Comparison of ENCODE assay signal across 19 mouse cellular contexts in the genomic region with DNA sequence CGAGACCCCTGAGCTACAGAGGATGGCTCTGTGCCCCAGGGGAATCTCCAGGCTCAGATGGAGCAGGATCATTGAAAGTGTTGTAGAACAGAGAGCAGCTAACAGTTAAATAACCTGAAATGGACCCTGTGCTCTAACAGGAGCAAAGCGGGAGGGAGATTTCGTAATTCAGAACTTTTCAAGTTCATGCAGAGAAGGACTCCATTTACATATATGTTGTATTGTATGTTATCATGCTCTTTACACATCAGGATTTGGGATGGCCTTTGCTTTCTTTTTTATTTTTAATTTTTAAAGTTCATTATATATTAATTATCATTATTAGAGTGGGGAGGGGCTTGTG. TPM values are rescaled to one million over a fixed set of nuclear protein-coding genes. Genes with fewer than 3 reads are reported as not detected.
DNase-seq lines count a peak whose midpoint lies in the region; ATAC-seq lines count a peak whose summit lies in the region.
"Had no signal": no experiment of that assay in that cellular context is flagged by ENCODE, and none has a peak within 500 bp of the region (broad histone marks: within the 10 kb centered on the region; RNA-seq: fewer than 3 reads in every experiment).

No protein-coding gene starts in this region.

- no peaks in the 10 kb centered on the region for H3K27me3 ChIP-seq in heart, embryonic 13.5 days (replicated peaks)
- no peaks in the 10 kb centered on the region for H3K27me3 ChIP-seq in liver, embryonic 12.5 days (replicated peaks)
- no peaks in the 10 kb centered on the region for H3K27me3 ChIP-seq in liver, embryonic 11.5 days (replicated peaks; ENCODE audit: control insufficient read depth, insufficient read depth, low read length)
- H3K27me3 ChIP-seq: embryonic facial prominence, embryonic 13.5 days; forebrain, embryonic 12.5 days; hindbrain, embryonic 15.5 days had no signal

- H3K4me1 ChIP-seq in heart, embryonic 13.5 days = peaks cover 21% of the 10 kb centered on the region
- H3K4me1 ChIP-seq in liver, embryonic 12.5 days = peaks cover 67% of the 10 kb centered on the region
- peaks cover 27% of the 10 kb centered on the region for H3K4me1 ChIP-seq in liver, embryonic 11.5 days (replicated peaks; ENCODE audit: control insufficient read depth, insufficient read depth, low read length)
- H3K4me1 ChIP-seq: embryonic facial prominence, embryonic 13.5 days; forebrain, embryonic 12.5 days; hindbrain, embryonic 15.5 days had no signal

- 0 out of 2 replicates have a peak, but pooled peaks cover 3% of the 10 kb centered on the region for H3K9me3 ChIP-seq in heart, embryonic 13.5 days
- no peaks in the 10 kb centered on the region for H3K9me3 ChIP-seq in liver, embryonic 12.5 days (replicated peaks)
- 0 out of 2 replicates have a peak, but pooled peaks cover 2% of the 10 kb centered on the region for H3K9me3 ChIP-seq in liver, embryonic 11.5 days (ENCODE audit: control insufficient read depth, low read length)
- H3K9me3 ChIP-seq: embryonic facial prominence, embryonic 13.5 days; forebrain, embryonic 12.5 days; hindbrain, embryonic 15.5 days had no signal

- H3K9ac ChIP-seq in heart, embryonic 13.5 days = no peak overlapping the region
- no peak overlapping the region for H3K9ac ChIP-seq in liver, embryonic 12.5 days
- H3K9ac ChIP-seq in liver, embryonic 11.5 days (ENCODE audit: low read depth, low read length) = no peak overlapping the region
- H3K9ac ChIP-seq: embryonic facial prominence, embryonic 13.5 days; forebrain, embryonic 12.5 days; hindbrain, embryonic 15.5 days had no signal

- peak overlapping the region; percentile 5; the same call in 1 of the 2 replicates for H3K4me2 ChIP-seq in heart, embryonic 13.5 days
- 0 out of 2 replicates have a peak overlapping the region, but pooled peaks have one; percentile 28 for H3K4me2 ChIP-seq in liver, embryonic 12.5 days
- no peak overlapping the region for H3K4me2 ChIP-seq in liver, embryonic 11.5 days
- H3K4me2 ChIP-seq: embryonic facial prominence, embryonic 13.5 days; forebrain, embryonic 12.5 days; hindbrain, embryonic 15.5 days had no signal

- no peak overlapping the region for H3K4me3 ChIP-seq in heart, embryonic 13.5 days
- H3K4me3 ChIP-seq in liver, embryonic 12.5 days = no peak overlapping the region
- H3K4me3 ChIP-seq in liver, embryonic 11.5 days (ENCODE audit: low read depth, low read length) = no peak overlapping the region
- H3K4me3 ChIP-seq: embryonic facial prominence, embryonic 13.5 days; forebrain, embryonic 12.5 days; gastrocnemius, adult 2 months; hindbrain, embryonic 15.5 days had no signal

- WGBS in heart, embryonic 13.5 days = 77% methylated on average over 3 of the region's 3 CpGs
- 63% methylated on average over 3 of the region's 3 CpGs for WGBS in liver, embryonic 12.5 days (ENCODE audit: insufficient replicate concordance)
- 81% methylated on average over 3 of the region's 3 CpGs for WGBS in liver, embryonic 11.5 days

- no peak for ATAC-seq in heart, embryonic 13.5 days (ENCODE audit: extremely low read depth, insufficient number of reproducible peaks, low FRiP score, low TSS enrichment)
- no peak for ATAC-seq in liver, embryonic 12.5 days
- ATAC-seq in liver, embryonic 11.5 days (replicated peaks; ENCODE audit: low FRiP score) = no peak
- peak; percentile 22; the same call in 1 of the 2 replicates for ATAC-seq in megakaryocyte, adult 5-6 weeks (ENCODE audit: poor library complexity, severe bottlenecking)
- ATAC-seq: forebrain, embryonic 16.5 days had no signal

- DNase-seq in heart, postnatal 25 days (ENCODE audit: low spot score) = no peak
- DNase-seq in liver, embryonic 11.5 days (ENCODE audit: low spot score) = no peak
- DNase-seq in adipocyte (ENCODE audit: low spot score) = no peak
- DNase-seq in testis, postnatal 14 days (ENCODE audit: low spot score) = no peak
- DNase-seq: adrenal gland, postnatal 14 days; cerebellum, adult 11-12 months; cerebellum, adult 9-10 months; cerebellum, postnatal 25 days; gastrocnemius, adult 2 months; gastrocnemius, postnatal 25 days; heart, adult 11 months; heart, postnatal 36 days had no signal

- 0 out of 2 replicates have a peak, but pooled peaks cover 2% of the 10 kb centered on the region for H3K36me3 ChIP-seq in heart, embryonic 13.5 days
- no peaks in the 10 kb centered on the region for H3K36me3 ChIP-seq in liver, embryonic 12.5 days
- H3K36me3 ChIP-seq in liver, embryonic 11.5 days (ENCODE audit: control insufficient read depth, insufficient read depth, low read length) = no peaks in the 10 kb centered on the region
- H3K36me3 ChIP-seq: embryonic facial prominence, embryonic 13.5 days; forebrain, embryonic 12.5 days; hindbrain, embryonic 15.5 days had no signal

- intact Hi-C loops in heart, postnatal 25 days (cut with DNase I) = no loop called here

- H3K27ac ChIP-seq in heart, embryonic 13.5 days (replicated peaks) = no peak overlapping the region
- H3K27ac ChIP-seq in liver, embryonic 12.5 days = no peak overlapping the region
- H3K27ac ChIP-seq in liver, embryonic 11.5 days (ENCODE audit: low read depth, low read length) = no peak overlapping the region
- H3K27ac ChIP-seq: embryonic facial prominence, embryonic 13.5 days; forebrain, embryonic 12.5 days; gastrocnemius, adult 2 months; hindbrain, embryonic 15.5 days had no signal

RNA-seq across cellular contexts. Expression of a gene that starts 18.6 kb away (rescaled TPM):
- polyA plus RNA-seq in heart, embryonic 13.5 days (2015; fragmentation: Nextera tagmentation; extraction: Ambion mirVana) = 4.6 and 5.3 TPM in 2 replicates
- total RNA-seq in heart, postnatal 25 days (2021) = 10 to 100 TPM; 10.6 to 16.1 TPM
- polyA plus RNA-seq in liver, embryonic 12.5 days (2016; fragmentation: Nextera tagmentation; extraction: Ambion mirVana) = 14.7 and 14.9 TPM in 2 replicates
- polyA plus RNA-seq in liver, embryonic 11.5 days (2014; fragmentation: Nextera tagmentation; extraction: Ambion mirVana) = 20.7 and 25.2 TPM in 2 replicates
- 0.02 and 0.32 TPM in 2 replicates for total RNA-seq in megakaryocyte, adult 5-6 weeks (2015)
- total RNA-seq in megakaryocyte, adult 5-6 weeks (2017) = 0.04 TPM in 1 of 2 replicates, not detected in the other
